Mouse (Mus musculus): ENCODE data around the gene Ankrd27. TPM values are rescaled to one million over a fixed set of nuclear protein-coding genes. Genes with fewer than 3 reads are reported as not detected.

The Ankrd27 gene
- total and polyA plus RNA-seq, 2 experiments = 14.6 to 15.5 TPM

- no peaks in the 10 kb centered on the region for H3K79me2 ChIP-seq (ENCODE audit: control insufficient read depth, insufficient read depth, low read length)
- no peaks in the 10 kb centered on the region for H3K27me3 ChIP-seq (ENCODE audit: control insufficient read depth, insufficient read depth, low read length)
- DNase-seq (ENCODE audit: extremely low read depth, low read depth, low spot score) = no peak
- no peak overlapping the region for H3K9ac ChIP-seq (ENCODE audit: low read depth, low read length)
- 82% methylated on average over 5 of the region's 5 CpGs for WGBS
- no peaks in the 10 kb centered on the region for H3K4me1 ChIP-seq (ENCODE audit: control insufficient read depth, insufficient read depth, low read length)
- H3K4me3 ChIP-seq (ENCODE audit: insufficient read depth, low read depth, low read length) = no peak overlapping the region
- no peak for TF ChIP-seq POLR2A (IDR thresholded peaks at IDR 0.05; ENCODE audit: extremely low read depth, insufficient read depth, low read length)
- TF ChIP-seq CTCF (IDR thresholded peaks at IDR 0.05; ENCODE audit: low read depth, low read length) = peak; percentile 81
- no peak overlapping the region for H3K27ac ChIP-seq (replicated peaks; ENCODE audit: insufficient read depth, low read depth, low read length)
- peaks cover 15% of the 10 kb centered on the region; the same call in 1 of the 2 replicates for H3K36me3 ChIP-seq (ENCODE audit: control insufficient read depth, insufficient read depth, low read length)
Observed at GRCm38 (mm10) chr7:35628496-35628895, 42.5 kb downstream of the Ankrd27 start.

GRCm38 (mm10) chr7:35636229-35636628 lies 50.2 kb downstream of the Ankrd27 start:
- WGBS = 69% methylated on average over 6 of the region's 6 CpGs
- DNase-seq (ENCODE audit: extremely low read depth, low read depth, low spot score) = no peak

GRCm38 (mm10) chr7:35636874-35637273 lies 50.8 kb downstream of the Ankrd27 start:
- H3K36me3 ChIP-seq (ENCODE audit: control insufficient read depth, insufficient read depth, low read length) = peaks cover 37% of the 10 kb centered on the region; the same call in 1 of the 2 replicates
- no peaks in the 10 kb centered on the region for H3K79me2 ChIP-seq (ENCODE audit: control insufficient read depth, insufficient read depth, low read length)
- no peaks in the 10 kb centered on the region for H3K27me3 ChIP-seq (ENCODE audit: control insufficient read depth, insufficient read depth, low read length)
- no peak overlapping the region for H3K4me3 ChIP-seq (ENCODE audit: insufficient read depth, low read depth, low read length)
- H3K27ac ChIP-seq (replicated peaks; ENCODE audit: insufficient read depth, low read depth, low read length) = no peak overlapping the region
- WGBS = 95% methylated on average over 9 of the region's 9 CpGs
- TF ChIP-seq CTCF (IDR thresholded peaks at IDR 0.05; ENCODE audit: low read depth, low read length) (no peak), POLR2A (IDR thresholded peaks at IDR 0.05; ENCODE audit: extremely low read depth, insufficient read depth, low read length) (no peak)
- no peak for DNase-seq (ENCODE audit: extremely low read depth, low read depth, low spot score)
- H3K9ac ChIP-seq (ENCODE audit: low read depth, low read length) = no peak overlapping the region
- no peaks in the 10 kb centered on the region for H3K4me1 ChIP-seq (ENCODE audit: control insufficient read depth, insufficient read depth, low read length)

More at GRCm38 (mm10) chr7:35636229-35636628, 50.2 kb downstream of the Ankrd27 start:
- no peaks in the 10 kb centered on the region for H3K27me3 ChIP-seq (ENCODE audit: control insufficient read depth, insufficient read depth, low read length)
- H3K27ac ChIP-seq (replicated peaks; ENCODE audit: insufficient read depth, low read depth, low read length) = no peak overlapping the region
- H3K4me1 ChIP-seq (ENCODE audit: control insufficient read depth, insufficient read depth, low read length) = no peaks in the 10 kb centered on the region
- no peak overlapping the region for H3K4me3 ChIP-seq (ENCODE audit: insufficient read depth, low read depth, low read length)
- no peaks in the 10 kb centered on the region for H3K79me2 ChIP-seq (ENCODE audit: control insufficient read depth, insufficient read depth, low read length)
- peaks cover 34% of the 10 kb centered on the region; the same call in 1 of the 2 replicates for H3K36me3 ChIP-seq (ENCODE audit: control insufficient read depth, insufficient read depth, low read length)
- peak; percentile 47 for TF ChIP-seq CTCF (IDR thresholded peaks at IDR 0.05; ENCODE audit: low read depth, low read length)
- no peak for TF ChIP-seq POLR2A (IDR thresholded peaks at IDR 0.05; ENCODE audit: extremely low read depth, insufficient read depth, low read length)
- no peak overlapping the region for H3K9ac ChIP-seq (ENCODE audit: low read depth, low read length)

- Histone ChIP-seq H3K79me2 (ENCODE audit: control insufficient read depth, insufficient read depth, low read length) (no peaks in the 10 kb centered on the region), H3K27ac (replicated peaks; ENCODE audit: insufficient read depth, low read depth, low read length) (no peak overlapping the region), H3K4me3 (ENCODE audit: insufficient read depth, low read depth, low read length) (no peak overlapping the region), H3K9ac (ENCODE audit: low read depth, low read length) (no peak overlapping the region), H3K4me1 (ENCODE audit: control insufficient read depth, insufficient read depth, low read length) (no peaks in the 10 kb centered on the region), H3K27me3 (ENCODE audit: control insufficient read depth, insufficient read depth, low read length) (no peaks in the 10 kb centered on the region), H3K36me3 (ENCODE audit: control insufficient read depth, insufficient read depth, low read length) (peaks cover 33% of the 10 kb centered on the region)
- WGBS = 28% methylated on average over 6 of the region's 6 CpGs
- DNase-seq (ENCODE audit: extremely low read depth, low read depth, low spot score) = no peak
- TF ChIP-seq POLR2A (IDR thresholded peaks at IDR 0.05; ENCODE audit: extremely low read depth, insufficient read depth, low read length) (no peak), CTCF (IDR thresholded peaks at IDR 0.05; ENCODE audit: low read depth, low read length) (no peak)
Observed at GRCm38 (mm10) chr7:35640072-35640471, 54.0 kb downstream of the Ankrd27 start.

- Histone ChIP-seq H3K27ac (replicated peaks; ENCODE audit: insufficient read depth, low read depth, low read length) (no peak overlapping the region), H3K27me3 (ENCODE audit: control insufficient read depth, insufficient read depth, low read length) (no peaks in the 10 kb centered on the region), H3K4me1 (ENCODE audit: control insufficient read depth, insufficient read depth, low read length) (no peaks in the 10 kb centered on the region; the same call in 1 of the 2 replicates), H3K4me3 (ENCODE audit: insufficient read depth, low read depth, low read length) (peak overlapping the region; percentile 85), H3K9ac (ENCODE audit: low read depth, low read length) (peak overlapping the region; percentile 86), H3K79me2 (ENCODE audit: control insufficient read depth, insufficient read depth, low read length) (0 out of 2 replicates have a peak, but pooled peaks cover 4% of the 10 kb centered on the region), H3K36me3 (ENCODE audit: control insufficient read depth, insufficient read depth, low read length) (peaks cover 5% of the 10 kb centered on the region)
- no peak for TF ChIP-seq CTCF (IDR thresholded peaks at IDR 0.05; ENCODE audit: low read depth, low read length)
- no peak for TF ChIP-seq POLR2A (IDR thresholded peaks at IDR 0.05; ENCODE audit: extremely low read depth, insufficient read depth, low read length)
- WGBS = 7% methylated on average over 34 of the region's 34 CpGs
- peak; percentile 15 for DNase-seq (ENCODE audit: extremely low read depth, low read depth, low spot score)
Observed at GRCm38 (mm10) chr7:35646317-35647081, 60.5 kb downstream of the Ankrd27 start.

Data from liver, adult 2 months (tissue).